Mouse (Mus musculus): ENCODE data around the gene Stx6. TPM values are rescaled to one million over a fixed set of nuclear protein-coding genes. Genes with fewer than 3 reads are reported as not detected.

Stx6 gene
- polyA plus RNA-seq, 1 experiment from 2014 or later: 45.7 TPM

DNA sequence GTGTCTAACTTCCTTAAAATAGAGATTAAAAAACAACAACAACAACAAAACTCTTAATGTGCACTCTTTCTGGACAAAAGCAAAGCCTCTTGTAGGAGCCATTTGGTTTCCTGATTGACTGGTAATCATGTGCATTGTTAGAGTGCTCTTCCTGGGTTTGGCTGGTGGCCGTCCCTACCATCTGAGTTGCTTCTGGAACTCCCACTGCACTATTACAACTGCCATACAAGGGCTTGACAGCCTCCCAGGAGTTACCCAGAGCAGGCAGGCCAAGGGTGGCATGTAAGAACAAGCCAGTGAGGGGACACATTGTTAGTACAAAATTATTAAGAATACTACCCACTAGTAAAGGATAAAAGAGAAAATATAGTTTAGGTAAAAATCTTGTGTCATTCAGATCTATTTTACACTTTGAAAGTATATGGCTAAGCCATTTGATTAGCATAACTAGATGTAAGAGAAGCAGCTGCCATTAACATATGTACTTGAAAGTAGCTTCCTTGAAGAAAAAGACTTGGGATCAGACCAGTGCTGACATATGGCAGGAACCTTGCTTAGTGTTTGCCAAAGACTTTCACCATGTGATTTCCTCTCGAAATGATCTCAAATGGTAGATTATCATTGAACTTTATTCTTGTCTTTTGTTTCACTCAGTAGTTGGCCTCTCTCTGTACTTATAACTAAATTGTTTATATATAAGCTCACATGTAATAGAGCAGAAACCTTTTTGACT lies 19.8 kb downstream of the Stx6 start:
- Histone ChIP-seq H3K9ac (ENCODE audit: low read length) (no peak overlapping the region), H3K36me3 (ENCODE audit: control insufficient read depth, insufficient read depth, low read length) (no peaks in the 10 kb centered on the region), H3K4me1 (ENCODE audit: control insufficient read depth, insufficient read depth, low read length) (no peaks in the 10 kb centered on the region), H3K9me3 (replicated peaks; ENCODE audit: control insufficient read depth, low read length) (no peaks in the 10 kb centered on the region), H3K4me3 (replicated peaks; ENCODE audit: low read length) (no peak overlapping the region), H3K4me2 (ENCODE audit: low read depth, low read length) (no peak overlapping the region), H3K27ac (ENCODE audit: low read length) (no peak overlapping the region), H3K27me3 (ENCODE audit: control insufficient read depth, insufficient read depth, low read length) (no peaks in the 10 kb centered on the region)
- 84% methylated on average over 2 of the region's 2 CpGs for WGBS
- no peak for ATAC-seq (ENCODE audit: insufficient read depth, low FRiP score)

DNA sequence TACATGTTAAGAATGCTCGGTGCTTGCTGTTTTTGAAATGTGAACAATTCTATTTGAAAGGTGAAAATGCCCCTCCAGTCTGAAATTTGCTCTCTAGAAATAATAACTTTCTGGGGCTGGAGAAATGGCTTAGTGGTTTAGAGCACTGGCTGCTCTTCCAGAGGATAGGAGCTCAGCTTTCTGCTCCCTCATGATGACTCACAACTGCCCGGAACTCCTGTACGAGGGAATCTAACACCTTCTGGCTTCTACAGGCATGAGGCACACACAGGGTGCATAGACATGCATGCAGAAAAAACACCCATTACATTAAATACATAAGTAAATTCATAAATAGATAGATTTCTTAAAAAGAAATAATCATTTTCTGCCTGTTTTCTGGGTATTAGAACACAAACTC lies 25.7 kb downstream of the Stx6 start:
- WGBS: 78% methylated on average over 3 of the region's 3 CpGs
- Histone ChIP-seq H3K4me2 (ENCODE audit: low read depth, low read length) (no peak overlapping the region), H3K9me3 (replicated peaks; ENCODE audit: control insufficient read depth, low read length) (no peaks in the 10 kb centered on the region), H3K27me3 (ENCODE audit: control insufficient read depth, insufficient read depth, low read length) (no peaks in the 10 kb centered on the region), H3K9ac (ENCODE audit: low read length) (no peak overlapping the region), H3K4me3 (replicated peaks; ENCODE audit: low read length) (no peak overlapping the region), H3K27ac (ENCODE audit: low read length) (no peak overlapping the region), H3K4me1 (ENCODE audit: control insufficient read depth, insufficient read depth, low read length) (no peaks in the 10 kb centered on the region), H3K36me3 (ENCODE audit: control insufficient read depth, insufficient read depth, low read length) (no peaks in the 10 kb centered on the region)
- no peak for ATAC-seq (ENCODE audit: insufficient read depth, low FRiP score)

DNA sequence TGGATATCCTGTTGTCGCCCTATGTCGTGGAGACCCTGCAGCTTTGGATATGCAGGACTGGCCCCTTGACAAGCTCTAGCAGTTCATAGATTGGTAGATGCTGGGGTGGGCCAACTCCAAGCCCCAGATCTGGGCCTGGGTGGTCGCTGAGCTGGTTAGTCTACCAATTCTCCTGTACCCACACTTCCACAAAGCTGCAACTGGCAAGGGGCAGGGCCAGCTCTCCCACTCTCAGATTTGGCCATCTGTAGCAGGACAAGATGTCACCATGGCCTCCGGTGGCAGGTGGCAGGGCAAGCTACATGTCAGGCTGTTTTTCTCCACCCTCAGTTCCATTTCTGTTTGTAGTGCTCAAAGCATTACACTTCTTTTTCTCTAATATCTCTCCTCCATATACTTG lies 30.1 kb downstream of the Stx6 start:
- H3K27ac ChIP-seq (ENCODE audit: low read length): no peak overlapping the region
- 0 out of 2 replicates have a peak, but pooled peaks cover 5% of the 10 kb centered on the region for H3K36me3 ChIP-seq (ENCODE audit: control insufficient read depth, insufficient read depth, low read length)
- no peak overlapping the region for H3K4me3 ChIP-seq (replicated peaks; ENCODE audit: low read length)
- H3K4me1 ChIP-seq (ENCODE audit: control insufficient read depth, insufficient read depth, low read length): peaks cover 4% of the 10 kb centered on the region; the same call in 1 of the 2 replicates
- H3K4me2 ChIP-seq (ENCODE audit: low read depth, low read length): no peak overlapping the region
- H3K9me3 ChIP-seq (replicated peaks; ENCODE audit: control insufficient read depth, low read length): no peaks in the 10 kb centered on the region
- no peak overlapping the region for H3K9ac ChIP-seq (ENCODE audit: low read length)
- H3K27me3 ChIP-seq (ENCODE audit: control insufficient read depth, insufficient read depth, low read length): no peaks in the 10 kb centered on the region
- whole genome bisulfite sequencing: 90% methylated on average over 4 of the region's 4 CpGs
- ATAC-seq (ENCODE audit: insufficient read depth, low FRiP score): no peak

GRCm38 (mm10) chr1:155191219-155191618 lies 32.7 kb downstream of the Stx6 start:
- WGBS: 87% methylated on average over 8 of the region's 8 CpGs
- no peak overlapping the region for H3K4me2 ChIP-seq (ENCODE audit: low read depth, low read length)
- 0 out of 2 replicates have a peak, but pooled peaks cover 5% of the 10 kb centered on the region for H3K36me3 ChIP-seq (ENCODE audit: control insufficient read depth, insufficient read depth, low read length)
- ATAC-seq (ENCODE audit: insufficient read depth, low FRiP score): no peak
- peaks cover 4% of the 10 kb centered on the region; the same call in 1 of the 2 replicates for H3K4me1 ChIP-seq (ENCODE audit: control insufficient read depth, insufficient read depth, low read length)
- H3K27ac ChIP-seq (ENCODE audit: low read length): no peak overlapping the region
- H3K9me3 ChIP-seq (replicated peaks; ENCODE audit: control insufficient read depth, low read length): no peaks in the 10 kb centered on the region
- no peak overlapping the region for H3K4me3 ChIP-seq (replicated peaks; ENCODE audit: low read length)
- no peaks in the 10 kb centered on the region for H3K27me3 ChIP-seq (ENCODE audit: control insufficient read depth, insufficient read depth, low read length)
- no peak overlapping the region for H3K9ac ChIP-seq (ENCODE audit: low read length)

- H3K36me3 ChIP-seq (ENCODE audit: control insufficient read depth, insufficient read depth, low read length): 0 out of 2 replicates have a peak, but pooled peaks cover 5% of the 10 kb centered on the region
- no peak for ATAC-seq (ENCODE audit: insufficient read depth, low FRiP score)
- H3K9ac ChIP-seq (ENCODE audit: low read length): no peak overlapping the region
- H3K4me2 ChIP-seq (ENCODE audit: low read depth, low read length): no peak overlapping the region
- no peak overlapping the region for H3K27ac ChIP-seq (ENCODE audit: low read length)
- H3K27me3 ChIP-seq (ENCODE audit: control insufficient read depth, insufficient read depth, low read length): no peaks in the 10 kb centered on the region
- WGBS: 52% methylated on average over 2 of the region's 2 CpGs
- H3K9me3 ChIP-seq (replicated peaks; ENCODE audit: control insufficient read depth, low read length): no peaks in the 10 kb centered on the region
- no peak overlapping the region for H3K4me3 ChIP-seq (replicated peaks; ENCODE audit: low read length)
- peaks cover 4% of the 10 kb centered on the region; the same call in 1 of the 2 replicates for H3K4me1 ChIP-seq (ENCODE audit: control insufficient read depth, insufficient read depth, low read length)
Observed at GRCm38 (mm10) chr1:155191671-155192070, 33.2 kb downstream of the Stx6 start.

- Histone ChIP-seq H3K27me3 (ENCODE audit: control insufficient read depth, insufficient read depth, low read length) (no peaks in the 10 kb centered on the region), H3K9me3 (replicated peaks; ENCODE audit: control insufficient read depth, low read length) (no peaks in the 10 kb centered on the region), H3K36me3 (ENCODE audit: control insufficient read depth, insufficient read depth, low read length) (0 out of 2 replicates have a peak, but pooled peaks cover 5% of the 10 kb centered on the region), H3K9ac (ENCODE audit: low read length) (no peak overlapping the region), H3K4me2 (ENCODE audit: low read depth, low read length) (no peak overlapping the region), H3K27ac (ENCODE audit: low read length) (no peak overlapping the region), H3K4me1 (ENCODE audit: control insufficient read depth, insufficient read depth, low read length) (peaks cover 4% of the 10 kb centered on the region; the same call in 1 of the 2 replicates), H3K4me3 (replicated peaks; ENCODE audit: low read length) (no peak overlapping the region)
- 68% methylated on average over 15 of the region's 15 CpGs for WGBS
- no peak for ATAC-seq (ENCODE audit: insufficient read depth, low FRiP score)
Observed at GRCm38 (mm10) chr1:155192805-155193368, 34.4 kb downstream of the Stx6 start.

DNA sequence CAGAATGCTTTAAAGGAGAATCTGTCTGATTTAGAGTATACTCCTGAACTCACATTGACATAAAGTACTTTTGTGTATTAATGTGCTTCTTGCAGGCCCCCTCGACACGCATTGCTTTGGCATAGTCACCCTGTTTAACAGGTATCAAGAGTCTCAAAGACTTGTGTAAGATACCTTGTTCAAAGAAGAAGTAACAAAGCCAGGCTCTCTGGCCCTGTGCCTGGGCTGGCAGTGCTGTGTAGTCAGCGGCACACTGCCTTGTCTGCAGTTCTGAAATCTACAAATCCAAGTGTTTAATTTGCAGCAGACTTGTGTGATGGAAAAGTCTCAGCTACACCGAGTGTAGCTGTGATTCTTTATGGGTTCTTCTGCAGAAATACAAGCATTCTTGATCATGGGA lies 38.2 kb downstream of the Stx6 start:
- WGBS: 83% methylated on average over 4 of the region's 4 CpGs
- H3K27me3 ChIP-seq (ENCODE audit: control insufficient read depth, insufficient read depth, low read length): no peaks in the 10 kb centered on the region
- H3K27ac ChIP-seq (ENCODE audit: low read length): no peak overlapping the region
- no peak for ATAC-seq (ENCODE audit: insufficient read depth, low FRiP score)
- H3K4me3 ChIP-seq (replicated peaks; ENCODE audit: low read length): no peak overlapping the region
- H3K9me3 ChIP-seq (replicated peaks; ENCODE audit: control insufficient read depth, low read length): no peaks in the 10 kb centered on the region
- peaks cover 9% of the 10 kb centered on the region for H3K4me1 ChIP-seq (ENCODE audit: control insufficient read depth, insufficient read depth, low read length)
- no peak overlapping the region for H3K9ac ChIP-seq (ENCODE audit: low read length)
- 0 out of 2 replicates have a peak, but pooled peaks cover 3% of the 10 kb centered on the region for H3K36me3 ChIP-seq (ENCODE audit: control insufficient read depth, insufficient read depth, low read length)
- no peak overlapping the region for H3K4me2 ChIP-seq (ENCODE audit: low read depth, low read length)

DNA sequence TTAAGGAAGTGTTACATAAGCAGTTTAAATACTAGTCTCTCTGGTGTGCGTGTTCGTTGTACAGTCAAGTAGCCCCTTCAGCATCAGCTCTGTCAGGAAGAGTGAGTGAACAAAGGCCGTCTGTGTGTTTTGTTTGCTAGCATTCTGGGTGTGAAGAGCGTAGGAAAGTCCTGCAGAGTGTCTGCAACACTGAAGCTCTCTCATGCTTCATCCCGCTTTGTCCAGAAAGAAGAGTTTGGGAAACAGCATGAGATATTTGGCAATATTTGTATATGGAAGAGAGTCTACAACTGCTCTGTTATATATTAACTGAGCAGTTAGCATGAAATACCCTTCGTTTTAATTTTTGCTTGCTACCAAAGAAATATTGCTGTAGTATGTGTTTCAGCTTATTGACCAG lies 41.0 kb downstream of the Stx6 start:
- 64% methylated on average over 6 of the region's 6 CpGs for WGBS
- H3K9ac ChIP-seq (ENCODE audit: low read length): no peak overlapping the region
- 0 out of 2 replicates have a peak, but pooled peaks cover 3% of the 10 kb centered on the region for H3K36me3 ChIP-seq (ENCODE audit: control insufficient read depth, insufficient read depth, low read length)
- no peak overlapping the region for H3K27ac ChIP-seq (ENCODE audit: low read length)
- no peaks in the 10 kb centered on the region for H3K27me3 ChIP-seq (ENCODE audit: control insufficient read depth, insufficient read depth, low read length)
- no peaks in the 10 kb centered on the region for H3K9me3 ChIP-seq (replicated peaks; ENCODE audit: control insufficient read depth, low read length)
- no peak overlapping the region for H3K4me3 ChIP-seq (replicated peaks; ENCODE audit: low read length)
- no peak for ATAC-seq (ENCODE audit: insufficient read depth, low FRiP score)
- peaks cover 5% of the 10 kb centered on the region for H3K4me1 ChIP-seq (ENCODE audit: control insufficient read depth, insufficient read depth, low read length)
- H3K4me2 ChIP-seq (ENCODE audit: low read depth, low read length): no peak overlapping the region

DNA sequence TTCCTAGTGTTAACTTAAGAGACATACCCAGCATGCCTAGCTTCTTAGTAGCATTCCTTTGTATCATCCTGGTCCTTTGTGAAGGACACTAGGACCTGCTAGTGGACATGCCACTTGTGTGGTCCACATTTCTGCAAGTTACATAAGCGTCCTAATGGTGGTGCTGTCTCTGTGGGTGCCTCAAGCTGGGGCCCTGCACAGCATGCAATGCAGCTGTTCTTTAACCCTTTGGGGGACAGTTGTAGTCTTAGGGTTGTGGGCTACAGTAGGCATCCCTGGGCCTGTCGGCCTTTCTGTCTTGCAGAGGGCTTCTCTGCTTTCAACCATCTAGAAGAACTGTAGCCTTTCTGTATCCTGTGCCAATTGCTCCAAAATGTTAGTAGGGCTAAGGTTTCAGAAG lies 42.5 kb downstream of the Stx6 start:
- H3K4me1 ChIP-seq (ENCODE audit: control insufficient read depth, insufficient read depth, low read length): peaks cover 19% of the 10 kb centered on the region
- H3K4me2 ChIP-seq (ENCODE audit: low read depth, low read length): no peak overlapping the region
- 0 out of 2 replicates have a peak, but pooled peaks cover 3% of the 10 kb centered on the region for H3K36me3 ChIP-seq (ENCODE audit: control insufficient read depth, insufficient read depth, low read length)
- 45% methylated on average over 2 of the region's 2 CpGs for WGBS
- H3K27me3 ChIP-seq (ENCODE audit: control insufficient read depth, insufficient read depth, low read length): no peaks in the 10 kb centered on the region
- H3K4me3 ChIP-seq (replicated peaks; ENCODE audit: low read length): no peak overlapping the region
- H3K9ac ChIP-seq (ENCODE audit: low read length): no peak overlapping the region
- H3K9me3 ChIP-seq (replicated peaks; ENCODE audit: control insufficient read depth, low read length): no peaks in the 10 kb centered on the region
- H3K27ac ChIP-seq (ENCODE audit: low read length): peak overlapping the region; percentile 64
- ATAC-seq (ENCODE audit: insufficient read depth, low FRiP score): peak; percentile 42
